Mouse (Mus musculus): ENCODE results near the gene Tm4sf20. TPM values are rescaled to one million over a fixed set of nuclear protein-coding genes. Genes with fewer than 3 reads are reported as not detected.

The Tm4sf20 gene
- total and polyA plus RNA-seq, 3 experiments, result not detected

GRCm38 (mm10) chr1:82804059-82804458 lies 35.8 kb upstream of the Tm4sf20 start:
- TF ChIP-seq MAFK (IDR thresholded peaks at IDR 0.05; ENCODE audit: insufficient replicate concordance, low read length) (no peak), HCFC1 (IDR thresholded peaks at IDR 0.05; ENCODE audit: low read depth, low read length) (no peak), POLR2AphosphoS2 (IDR thresholded peaks at IDR 0.05; ENCODE audit: low read depth, low read length) (no peak), NRF1 (IDR thresholded peaks at IDR 0.05; ENCODE audit: low read depth, low read length) (no peak), SMC3 (IDR thresholded peaks at IDR 0.05; ENCODE audit: low read depth, low read length) (no peak), KAT2A (IDR thresholded peaks at IDR 0.05; ENCODE audit: insufficient replicate concordance, low read length) (no peak), USF2 (conservative IDR thresholded peaks at IDR 0.05; ENCODE audit: low read depth, low read length) (no peak), CTCF (conservative IDR thresholded peaks at IDR 0.05 in 1 of 2, IDR thresholded peaks at IDR 0.05 in 1 of 2; ENCODE audit: low read depth in 2 of 2, low read length in 2 of 2) (no peak), IRF4 (IDR thresholded peaks at IDR 0.05; ENCODE audit: low read depth, low read length) (no peak), JUND (conservative IDR thresholded peaks at IDR 0.05; ENCODE audit: low read depth, low read length) (no peak), RCOR1 (conservative IDR thresholded peaks at IDR 0.05; ENCODE audit: low read depth, low read length) (no peak), ZKSCAN1 (IDR thresholded peaks at IDR 0.05; ENCODE audit: borderline replicate concordance, low read depth, low read length) (no peak), E2F4 (IDR thresholded peaks at IDR 0.05; ENCODE audit: insufficient replicate concordance, low read depth, low read length) (no peak), MAZ (IDR thresholded peaks at IDR 0.05; ENCODE audit: low read depth, low read length) (no peak), TCF12 (IDR thresholded peaks at IDR 0.05; ENCODE audit: low read depth, low read length) (no peak)
- no peak for DNase-seq (ENCODE audit: extremely low read depth)
- Histone ChIP-seq H3K27ac (ENCODE audit: insufficient read depth, low read depth) (no peak overlapping the region), H3K27me3 (replicated peaks) (no peaks in the 10 kb centered on the region), H3K36me3 (replicated peaks in 1 of 2; ENCODE audit: control insufficient read depth in 1 of 2, insufficient read depth in 1 of 2, low read length in 1 of 2) (no peaks in the 10 kb centered on the region), H3K9me3 (replicated peaks; ENCODE audit: low read length) (no peaks in the 10 kb centered on the region), H3K79me2 (replicated peaks; ENCODE audit: control insufficient read depth, extremely low read depth, insufficient read depth, poor library complexity, severe bottlenecking) (no peaks in the 10 kb centered on the region), H3K4me2 (ENCODE audit: insufficient read depth, low read depth, poor library complexity, severe bottlenecking) (no peak overlapping the region), H3K9ac (ENCODE audit: insufficient read depth, low read depth) (no peak overlapping the region), H3K4me1 (ENCODE audit: control insufficient read depth in 1 of 2, insufficient read depth in 2 of 2) (peaks cover 0 to 3% of the 10 kb centered on the region in 2 experiments; a peak in 1 of 4 replicates), H3K4me3 (replicated peaks in 1 of 3; ENCODE audit: low read depth in 2 of 3, low read length in 2 of 3, poor library complexity in 1 of 3) (no peak overlapping the region)
- dilution Hi-C loops (cut with MboI; ENCODE audit: extremely low pct_ligation_motif_present, extremely low pct_unique_long_range_greater_than_20kb, low sequenced_read_pairs) (no loop called here), in situ Hi-C loops (cut with MboI; ENCODE audit: low pct_ligation_motif_present, low pct_unique_long_range_greater_than_20kb, low sequenced_read_pairs) (loop anchor here (5.0 kb wide), 2 partner anchors 38 to 183 kb away; no protein-coding TSS in a partner anchor)

- H3K9me3 ChIP-seq (replicated peaks; ENCODE audit: low read length), result no peaks in the 10 kb centered on the region
- no peak for TF ChIP-seq BHLHE40 (IDR thresholded peaks at IDR 0.05; ENCODE audit: low read depth, low read length)
- TF ChIP-seq SMC3 (IDR thresholded peaks at IDR 0.05; ENCODE audit: low read depth, low read length), result peak; percentile 93
- TF ChIP-seq MAZ (IDR thresholded peaks at IDR 0.05; ENCODE audit: low read depth, low read length), result no peak
- TF ChIP-seq ZC3H11A (IDR thresholded peaks at IDR 0.05; ENCODE audit: low read depth, low read length), result peak; percentile 70
- peak; percentile 42 to 91 for TF ChIP-seq CTCF (conservative IDR thresholded peaks at IDR 0.05 in 1 of 2, IDR thresholded peaks at IDR 0.05 in 1 of 2; ENCODE audit: low read depth in 2 of 2, low read length in 2 of 2)
- TF ChIP-seq USF1 (IDR thresholded peaks at IDR 0.05; ENCODE audit: low read depth, low read length), result no peak
- no peak for TF ChIP-seq POLR2A (IDR thresholded peaks at IDR 0.05; ENCODE audit: low read depth, low read length)
- TF ChIP-seq RCOR1 (conservative IDR thresholded peaks at IDR 0.05; ENCODE audit: low read depth, low read length), result no peak
- TF ChIP-seq ZKSCAN1 (IDR thresholded peaks at IDR 0.05; ENCODE audit: borderline replicate concordance, low read depth, low read length), result no peak
- TF ChIP-seq ZNF384 (IDR thresholded peaks at IDR 0.05; ENCODE audit: low read depth, low read length), result no peak
- TF ChIP-seq RAD21 (IDR thresholded peaks at IDR 0.05; ENCODE audit: low read depth, low read length), result peak; percentile 93
- no peak for TF ChIP-seq ELF1 (IDR thresholded peaks at IDR 0.05; ENCODE audit: low read depth, low read length)
- no peak overlapping the region for H3K27ac ChIP-seq (ENCODE audit: insufficient read depth, low read depth)
- no peak overlapping the region for H3K4me2 ChIP-seq (ENCODE audit: insufficient read depth, low read depth, poor library complexity, severe bottlenecking)
- dilution Hi-C loops (cut with MboI; ENCODE audit: extremely low pct_ligation_motif_present, extremely low pct_unique_long_range_greater_than_20kb, low sequenced_read_pairs) (no loop called here), in situ Hi-C loops (cut with MboI; ENCODE audit: low pct_ligation_motif_present, low pct_unique_long_range_greater_than_20kb, low sequenced_read_pairs) (loop anchor here (5.0 kb wide), 2 partner anchors 39 to 184 kb away; no protein-coding TSS in a partner anchor)
- H3K27me3 ChIP-seq (replicated peaks), result no peaks in the 10 kb centered on the region
- H3K79me2 ChIP-seq (replicated peaks; ENCODE audit: control insufficient read depth, extremely low read depth, insufficient read depth, poor library complexity, severe bottlenecking), result no peaks in the 10 kb centered on the region
- no peak overlapping the region for H3K9ac ChIP-seq (ENCODE audit: insufficient read depth, low read depth)
- H3K4me1 ChIP-seq (ENCODE audit: control insufficient read depth in 1 of 2, insufficient read depth in 2 of 2), result peaks cover 0 to 3% of the 10 kb centered on the region in 2 experiments; a peak in 1 of 4 replicates
- H3K4me3 ChIP-seq (replicated peaks in 1 of 3; ENCODE audit: low read depth in 2 of 3, low read length in 2 of 3, poor library complexity in 1 of 3), result no peak overlapping the region
- no peaks in the 10 kb centered on the region for H3K36me3 ChIP-seq (replicated peaks in 1 of 2; ENCODE audit: control insufficient read depth in 1 of 2, insufficient read depth in 1 of 2, low read length in 1 of 2)
- peak; percentile 77 for DNase-seq (ENCODE audit: extremely low read depth)
These were observed 35.3 kb upstream of the Tm4sf20 start for GRCm38 (mm10) chr1:82803608-82804007.
